Mouse (Mus musculus) liver, postnatal 0 days (tissue): ENCODE measurements at regions not wholly inside any gene's neighbourhood (a gene's known extent, or its start where the extent isn't known, plus 50 kb on each side); places are given as distances from the start of the nearest gene placed in this dataset.

ENCODE experiments used
- ATAC-seq: fragments of 200-750 bp; cut with Nextera tagmentation; 2 replicates; pipeline ENCODE4 v1.8.0; 2017; ENCODE audit warnings: mild to moderate bottlenecking, moderate library complexity
- DNase-seq: peaks from one replicate; pipeline ENCODE4 v3.0.0-alpha.2; 2016
- H3K27ac ChIP-seq: fragments of 300-500 bp; sonication (generic); 2 replicates; pipeline ENCODE4 v1.5.1; 2014; ENCODE audit warnings: antibody characterized with exemption, moderate library complexity, mild to moderate bottlenecking, low read depth
- H3K27me3 ChIP-seq: fragments of 300-500 bp; sonication (generic); 2 replicates; pipeline ENCODE4 v1.6.1; 2014; ENCODE audit warnings: low read length, control low read depth, mixed read lengths; ENCODE audit not compliant: insufficient read depth
- H3K36me3 ChIP-seq: fragments of 300-500 bp; sonication (generic); replicated peaks from 2 replicates; pipeline ENCODE4 v1.6.1; 2014; ENCODE audit warnings: mild to moderate bottlenecking, control low read depth, low read length, moderate library complexity, mixed read lengths; ENCODE audit not compliant: insufficient read depth
- H3K4me1 ChIP-seq: fragments of 300-500 bp; sonication (generic); 2 replicates; pipeline ENCODE4 v1.6.1; 2014; ENCODE audit warnings: antibody characterized with exemption, mild to moderate bottlenecking, control low read depth; ENCODE audit not compliant: insufficient read depth
- H3K4me2 ChIP-seq: fragments of 300-500 bp; sonication (generic); 2 replicates; pipeline ENCODE4 v1.6.1; 2014; ENCODE audit warnings: low read depth, mild to moderate bottlenecking, low read length, moderate library complexity, mixed read lengths
- H3K4me3 ChIP-seq: fragments of 300-500 bp; sonication (generic); 2 replicates; pipeline ENCODE4 v1.5.1; 2014; ENCODE audit warnings: low read depth, low read length
- H3K9ac ChIP-seq: fragments of 300-500 bp; sonication (generic); replicated peaks from 2 replicates; pipeline ENCODE4 v1.6.1; 2014; ENCODE audit warnings: mild to moderate bottlenecking, moderate library complexity
- H3K9me3 ChIP-seq: fragments of 300-500 bp; sonication (generic); 2 replicates; pipeline ENCODE4 v1.6.1; 2016; ENCODE audit warnings: mild to moderate bottlenecking, control low read depth, low read length, mixed read lengths
- CTCF ChIP-seq: sonication (generic); IDR thresholded peaks from 2 replicates; pipeline ENCODE4 v1.5.1; 2016; ENCODE audit warnings: antibody characterized with exemption, low read depth
- EP300 ChIP-seq: IDR thresholded peaks from 2 replicates; pipeline ENCODE4 v1.6.1; 2016; ENCODE audit warnings: antibody characterized with exemption, low read depth, mild to moderate bottlenecking
- WGBS: fragments of 180-500 bp; shearing (Covaris S2); extraction: QIAGEN DNeasy Blood & Tissue Kit; methylation state at CpG from one replicate; pipeline ENCODE4 v1.1.7; 2014; ENCODE audit not compliant: insufficient replicate concordance; 5-methylcytosine and 5-hydroxymethylcytosine counted together

DNA sequence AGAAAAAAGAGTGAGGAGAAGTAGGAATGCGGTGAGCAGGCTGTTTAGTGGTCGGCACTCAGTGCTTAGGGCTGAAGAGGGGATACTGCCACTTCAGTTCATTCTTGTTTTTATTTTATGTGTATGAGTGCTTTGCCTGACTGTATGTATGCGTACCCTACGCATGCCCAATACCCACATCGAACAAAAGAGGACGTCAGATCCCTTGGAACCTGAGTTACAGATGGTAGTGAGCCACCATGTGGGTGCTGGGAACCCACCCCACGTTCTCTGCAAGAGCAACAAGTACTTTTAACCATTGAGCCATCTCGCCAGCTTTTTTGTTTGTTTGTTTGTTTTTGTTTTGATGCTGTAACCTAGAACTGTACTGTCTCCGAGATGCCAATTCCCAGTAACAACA, 65.5 kb downstream of the Ccdc54 start:
- H3K36me3 ChIP-seq, result no peaks in the 10 kb centered on the region
- no peak overlapping the region for H3K4me2 ChIP-seq
- TF ChIP-seq CTCF, result no peak
- TF ChIP-seq EP300, result no peak
- ATAC-seq (no peak), DNase-seq (no peak)
- H3K27ac ChIP-seq, result no peak overlapping the region
- no peak overlapping the region for H3K4me3 ChIP-seq
- H3K9me3 ChIP-seq, result no peaks in the 10 kb centered on the region
- WGBS, result 78% methylated on average over 9 of the region's 9 CpGs
- H3K27me3 ChIP-seq, result peaks cover 10% of the 10 kb centered on the region; the same call in 1 of the 2 replicates
- H3K4me1 ChIP-seq, result peaks cover 8% of the 10 kb centered on the region; the same call in 1 of the 2 replicates
- H3K9ac ChIP-seq, result no peak overlapping the region

DNA sequence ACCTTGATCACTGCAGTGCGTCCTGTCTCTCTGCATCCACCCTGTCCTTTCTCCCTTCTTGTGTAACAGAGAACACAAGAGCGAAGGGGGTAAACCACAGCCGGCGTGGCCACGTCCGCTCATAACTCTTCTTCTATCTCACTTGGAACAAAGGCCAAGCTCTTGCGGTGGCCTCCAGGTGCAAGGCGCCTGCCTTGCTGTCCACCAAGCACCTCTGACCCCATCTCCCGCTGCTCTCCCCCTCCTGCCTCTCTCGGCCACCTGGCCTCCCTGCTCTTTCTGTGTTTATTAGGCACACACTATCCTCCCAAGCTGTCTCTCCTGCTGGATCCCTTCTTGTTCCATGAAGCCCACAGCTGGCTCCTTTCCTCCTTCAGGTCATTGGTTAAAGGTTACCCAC, 71.3 kb downstream of the Ccdc54 start:
- no peak overlapping the region for H3K4me2 ChIP-seq
- no peak for ATAC-seq
- WGBS, result 64% methylated on average over 10 of the region's 10 CpGs

DNA sequence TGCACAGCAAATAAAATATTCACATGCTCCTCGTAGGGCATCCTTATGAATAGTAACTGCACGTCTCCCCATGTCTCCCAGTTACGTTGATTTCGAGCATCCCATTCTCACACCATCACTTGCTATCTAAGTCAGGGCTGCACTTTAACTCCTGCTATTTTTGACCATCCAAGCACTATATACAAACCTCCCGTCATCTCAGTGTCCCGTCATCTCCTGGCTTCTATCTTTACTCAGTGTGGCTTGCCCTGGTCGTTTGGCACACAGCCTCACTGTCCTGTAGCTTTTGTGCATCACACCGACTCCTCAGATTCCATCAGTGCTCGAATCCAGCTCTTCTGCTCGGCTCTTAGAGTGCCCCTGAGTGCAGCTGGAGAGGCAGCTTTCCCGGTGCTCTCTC, 74.4 kb downstream of the Ccdc54 start:
- Histone ChIP-seq H3K4me2 (no peak overlapping the region), H3K27ac (no peak overlapping the region), H3K27me3 (no peaks in the 10 kb centered on the region), H3K9ac (no peak overlapping the region), H3K4me3 (no peak overlapping the region), H3K36me3 (no peaks in the 10 kb centered on the region), H3K9me3 (no peaks in the 10 kb centered on the region), H3K4me1 (no peaks in the 10 kb centered on the region)
- no peak for DNase-seq
- TF ChIP-seq EP300 (no peak), CTCF (no peak)
- 67% methylated on average over 11 of the region's 11 CpGs for WGBS
- no peak for ATAC-seq

More for the DNA sequence above, 71.3 kb downstream of the Ccdc54 start:
- no peaks in the 10 kb centered on the region for H3K36me3 ChIP-seq
- no peak overlapping the region for H3K27ac ChIP-seq
- no peak overlapping the region for H3K4me3 ChIP-seq
- no peaks in the 10 kb centered on the region for H3K27me3 ChIP-seq
- no peak overlapping the region for H3K9ac ChIP-seq
- no peaks in the 10 kb centered on the region for H3K4me1 ChIP-seq
- no peaks in the 10 kb centered on the region for H3K9me3 ChIP-seq
- no peak for DNase-seq
- no peak for TF ChIP-seq CTCF
- TF ChIP-seq EP300, result no peak

GRCm38 (mm10) chr16:50515039-50515438, 75.9 kb downstream of the Ccdc54 start:
- ATAC-seq, result no peak
- H3K4me1 ChIP-seq, result no peaks in the 10 kb centered on the region
- H3K27ac ChIP-seq, result no peak overlapping the region
- H3K9ac ChIP-seq, result no peak overlapping the region
- 88% methylated on average over 8 of the region's 8 CpGs for WGBS
- no peaks in the 10 kb centered on the region for H3K27me3 ChIP-seq
- DNase-seq, result no peak
- H3K9me3 ChIP-seq, result no peaks in the 10 kb centered on the region
- no peaks in the 10 kb centered on the region for H3K36me3 ChIP-seq
- TF ChIP-seq EP300 (no peak), CTCF (no peak)
- no peak overlapping the region for H3K4me3 ChIP-seq
- H3K4me2 ChIP-seq, result no peak overlapping the region

GRCm38 (mm10) chr16:50512080-50512479, 78.9 kb downstream of the Ccdc54 start:
- 40% methylated on average over 3 of the region's 3 CpGs for WGBS
- TF ChIP-seq CTCF (no peak), EP300 (no peak)
- Histone ChIP-seq H3K36me3 (no peaks in the 10 kb centered on the region), H3K27ac (no peak overlapping the region), H3K4me2 (no peak overlapping the region), H3K4me3 (no peak overlapping the region), H3K9ac (no peak overlapping the region), H3K27me3 (no peaks in the 10 kb centered on the region), H3K4me1 (no peaks in the 10 kb centered on the region), H3K9me3 (no peaks in the 10 kb centered on the region)
- ATAC-seq, result no peak
- DNase-seq, result no peak

DNA sequence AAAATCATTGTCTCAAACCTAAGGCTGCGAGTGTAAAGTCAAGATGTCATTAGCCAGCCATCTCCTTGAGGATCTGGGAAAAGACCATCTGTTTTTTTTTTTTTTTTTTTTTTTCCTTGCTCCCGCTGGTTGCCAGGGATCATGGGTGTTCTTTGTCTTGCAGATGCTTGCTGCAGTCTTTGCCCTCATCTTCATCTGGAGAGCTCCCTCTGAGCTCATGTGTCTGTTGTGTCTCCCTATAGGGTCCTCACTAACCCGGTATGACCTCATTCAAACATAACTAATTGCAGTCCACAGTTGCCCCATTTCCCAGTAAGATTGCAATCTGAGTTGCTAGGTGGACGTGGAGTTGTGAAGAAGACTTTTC, 77.3 kb upstream of the Bbx start:
- TF ChIP-seq CTCF (no peak), EP300 (no peak)
- H3K9ac ChIP-seq, result no peak overlapping the region
- no peaks in the 10 kb centered on the region for H3K27me3 ChIP-seq
- no peak for ATAC-seq
- DNase-seq, result no peak
- H3K36me3 ChIP-seq, result no peaks in the 10 kb centered on the region
- no peak overlapping the region for H3K27ac ChIP-seq
- H3K4me3 ChIP-seq, result no peak overlapping the region
- WGBS, result 59% methylated on average over 4 of the region's 4 CpGs
- no peaks in the 10 kb centered on the region for H3K9me3 ChIP-seq
- H3K4me2 ChIP-seq, result no peak overlapping the region
- no peaks in the 10 kb centered on the region for H3K4me1 ChIP-seq
